Comparison of ENCODE assay signal across 22 mouse cellular contexts in the genomic region with DNA sequence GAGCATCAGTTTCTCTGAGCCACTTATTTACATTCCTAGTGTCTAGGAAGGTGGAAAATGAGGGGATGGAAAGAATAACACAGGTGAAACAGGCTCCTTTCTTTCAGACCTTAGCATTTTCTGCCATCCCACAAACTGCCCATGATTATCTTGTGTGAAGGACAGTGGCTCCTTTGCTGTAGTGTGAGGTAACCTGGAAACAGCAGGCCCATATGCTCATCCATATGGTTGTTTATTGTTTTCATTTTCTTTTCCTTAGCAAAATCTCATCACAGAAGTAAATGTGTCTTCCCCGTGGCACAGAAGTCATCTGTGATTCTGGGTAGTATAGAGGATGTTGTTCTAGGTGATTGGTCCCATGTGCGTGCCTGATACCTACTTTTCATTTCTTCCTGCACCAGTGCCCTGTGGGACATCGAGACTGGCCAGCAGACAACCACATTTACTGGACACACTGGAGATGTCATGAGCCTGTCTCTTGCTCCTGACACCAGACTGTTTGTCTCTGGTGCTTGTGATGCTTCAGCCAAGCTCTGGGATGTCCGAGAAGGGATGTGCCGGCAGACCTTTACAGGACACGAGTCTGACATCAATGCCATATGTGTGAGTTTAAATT. TPM values are rescaled to one million over a fixed set of nuclear protein-coding genes. Genes with fewer than 3 reads are reported as not detected.
A peak's percentile ranks its signal among the peaks of the same experiment; 100 is the strongest.
DNase-seq lines count a peak whose midpoint lies in the region; ATAC-seq and TF ChIP-seq lines count a peak whose summit lies in the region.
"Had no signal": no experiment of that assay in that cellular context is flagged by ENCODE, and none has a peak within 500 bp of the region (broad histone marks: within the 10 kb centered on the region; RNA-seq: fewer than 3 reads in every experiment).

No protein-coding gene starts in this region.

- H3K9ac ChIP-seq in forebrain, embryonic 14.5 days (ENCODE audit: low read length) = no peak overlapping the region
- H3K9ac ChIP-seq: embryonic facial prominence, embryonic 15.5 days; forebrain, embryonic 12.5 days; forebrain, postnatal 0 days; hindbrain, embryonic 13.5 days; kidney, embryonic 15.5 days had no signal

- H3K36me3 ChIP-seq in forebrain, embryonic 14.5 days (ENCODE audit: control insufficient read depth, insufficient read depth, low read length) = peaks cover 94% of the 10 kb centered on the region
- H3K36me3 ChIP-seq in kidney, adult 2 months (ENCODE audit: control insufficient read depth, insufficient read depth, low read length) = peaks cover 7% of the 10 kb centered on the region

- no peak overlapping the region for H3K4me2 ChIP-seq in forebrain, embryonic 14.5 days (ENCODE audit: low read length)
- H3K4me2 ChIP-seq: embryonic facial prominence, embryonic 15.5 days; forebrain, embryonic 12.5 days; hindbrain, embryonic 13.5 days; kidney, embryonic 15.5 days had no signal

- TF ChIP-seq POLR2A in cerebellum, adult 2 months (IDR thresholded peaks at IDR 0.05; ENCODE audit: borderline replicate concordance, insufficient read depth, low read length) = no peak
- no peak for TF ChIP-seq POLR2A in kidney, adult 2 months (IDR thresholded peaks at IDR 0.05; ENCODE audit: low read depth, low read length)

- intact Hi-C loops in heart, postnatal 14 days (cut with DNase I) = no loop called here

- peak; percentile 39 for DNase-seq in heart, adult 11 months
- no peak for DNase-seq in heart, postnatal 14 days
- peak; percentile 64 to 74 for DNase-seq in cerebellum, adult 2 months
- DNase-seq in cerebellum, postnatal 10 days = peak; percentile 19 to 22
- DNase-seq in forebrain, embryonic 14.5 days (ENCODE audit: low spot score) = no peak
- no peak for DNase-seq in natural killer cell, adult 2 months (ENCODE audit: low spot score in 2 of 2)
- no peak for DNase-seq in kidney, adult 2 months
- DNase-seq: adrenal gland, adult 8-10 months; adrenal gland, postnatal 36 days; embryo, embryonic 11 days; forebrain, postnatal 0 days; gastrocnemius, postnatal 36 days; heart, adult 18-20 months; heart, postnatal 10 days; kidney, adult 18-20 months had no signal

- H3K4me1 ChIP-seq in cerebellum, adult 2 months (ENCODE audit: control insufficient read depth, insufficient read depth, low read length) = peaks cover 27% of the 10 kb centered on the region
- H3K4me1 ChIP-seq in forebrain, embryonic 14.5 days (ENCODE audit: control insufficient read depth, insufficient read depth, low read length) = no peaks in the 10 kb centered on the region
- H3K4me1 ChIP-seq in kidney, adult 2 months (ENCODE audit: control insufficient read depth, insufficient read depth, low read length) = no peaks in the 10 kb centered on the region; the same call in 1 of the 2 replicates
- H3K4me1 ChIP-seq: embryonic facial prominence, embryonic 15.5 days; forebrain, embryonic 12.5 days; heart, embryonic 10.5 days; hindbrain, embryonic 13.5 days; kidney, embryonic 15.5 days had no signal

- TF ChIP-seq CTCF in cerebellum, adult 2 months (IDR thresholded peaks at IDR 0.05; ENCODE audit: borderline replicate concordance, insufficient read depth, low read depth, low read length) = no peak
- TF ChIP-seq CTCF in kidney, adult 2 months (conservative IDR thresholded peaks at IDR 0.05; ENCODE audit: insufficient read depth, insufficient read length, low read depth, low read length) = no peak

- no peak for ATAC-seq in forebrain, embryonic 14.5 days
- ATAC-seq: forebrain, postnatal 0 days; hindbrain, postnatal 0 days had no signal

- peak overlapping the region; percentile 87 for H3K27ac ChIP-seq in cerebellum, adult 2 months (ENCODE audit: insufficient read depth, low read length)
- H3K27ac ChIP-seq in forebrain, embryonic 14.5 days (ENCODE audit: low read depth, low read length) = no peak overlapping the region
- no peak overlapping the region for H3K27ac ChIP-seq in kidney, adult 2 months (ENCODE audit: insufficient read depth, low read depth, low read length)
- H3K27ac ChIP-seq: embryonic facial prominence, embryonic 15.5 days; forebrain, embryonic 12.5 days; heart, embryonic 10.5 days; hindbrain, embryonic 13.5 days; hindbrain, postnatal 0 days; kidney, embryonic 15.5 days had no signal

- no peak overlapping the region for H3K4me3 ChIP-seq in cerebellum, adult 2 months (replicated peaks; ENCODE audit: insufficient read depth, low read depth, low read length)
- H3K4me3 ChIP-seq in forebrain, embryonic 14.5 days (ENCODE audit: low read depth, low read length) = no peak overlapping the region
- H3K4me3 ChIP-seq in kidney, adult 2 months (ENCODE audit: insufficient read depth, low read depth, low read length) = no peak overlapping the region
- H3K4me3 ChIP-seq: embryonic facial prominence, embryonic 15.5 days; erythroblast, embryonic 14.5 days; forebrain, embryonic 12.5 days; heart, embryonic 10.5 days; hindbrain, embryonic 13.5 days; kidney, embryonic 15.5 days had no signal

- H3K9me3 ChIP-seq in forebrain, embryonic 14.5 days (replicated peaks; ENCODE audit: control insufficient read depth, low read length) = no peaks in the 10 kb centered on the region
- H3K9me3 ChIP-seq: embryonic facial prominence, embryonic 15.5 days; forebrain, embryonic 12.5 days; heart, embryonic 10.5 days; hindbrain, embryonic 13.5 days; kidney, embryonic 15.5 days had no signal

- WGBS in cerebellum, adult 2 months = 13% methylated on average over 6 of the region's 6 CpGs
- WGBS in forebrain, embryonic 14.5 days = 94% methylated on average over 6 of the region's 6 CpGs
- WGBS in kidney, adult 2 months = 92% methylated on average over 6 of the region's 6 CpGs

- H3K27me3 ChIP-seq in cerebellum, adult 2 months (ENCODE audit: control insufficient read depth, insufficient read depth, low read length) = no peaks in the 10 kb centered on the region
- no peaks in the 10 kb centered on the region for H3K27me3 ChIP-seq in forebrain, embryonic 14.5 days (replicated peaks; ENCODE audit: control insufficient read depth, insufficient read depth, low read length)
- no peaks in the 10 kb centered on the region for H3K27me3 ChIP-seq in kidney, adult 2 months (replicated peaks; ENCODE audit: control insufficient read depth, insufficient read depth, low read length)
- H3K27me3 ChIP-seq: embryonic facial prominence, embryonic 15.5 days; forebrain, embryonic 12.5 days; hindbrain, embryonic 13.5 days; kidney, embryonic 15.5 days had no signal

RNA-seq across cellular contexts. Expression of gene Nadk, which starts 9.2 kb away (rescaled TPM):
- total RNA-seq in heart, postnatal 14 days (2021) = 10 to 100 TPM; 36.6 to 36.7 TPM
- 59.0 and 60.2 TPM in 2 replicates for polyA plus RNA-seq in cerebellum, adult 2 months (2012; rRNA removed)
- polyA plus RNA-seq in forebrain, embryonic 14.5 days (2014; fragmentation: Nextera tagmentation; extraction: Ambion mirVana) = 106 and 120 TPM in 2 replicates
- polyA plus RNA-seq in kidney, adult 2 months (2012; rRNA removed) = 141 and 153 TPM in 2 replicates

RNA-seq across cellular contexts. Expression of gene Slc35e2, which starts 48.2 kb away (rescaled TPM):
- 10 to 100 TPM; 11.2 to 11.4 TPM for total RNA-seq in heart, postnatal 14 days (2021)
- polyA plus RNA-seq in cerebellum, adult 2 months (2012; rRNA removed) = 20.3 and 20.5 TPM in 2 replicates
- 10.9 and 12.1 TPM in 2 replicates for polyA plus RNA-seq in forebrain, embryonic 14.5 days (2014; fragmentation: Nextera tagmentation; extraction: Ambion mirVana)
- 7.5 and 7.9 TPM in 2 replicates for polyA plus RNA-seq in kidney, adult 2 months (2012; rRNA removed)

Comparison
In these comparisons a context has a peak if more than half of its experiments do, and no peak if none do; other contexts are left out.
1. DNase-seq: peak in heart, adult 11 months (single experiment), cerebellum, adult 2 months (2 of 2) and cerebellum, postnatal 10 days (2 of 2); none in heart, postnatal 14 days (0 of 2), forebrain, embryonic 14.5 days (single experiment), natural killer cell, adult 2 months (0 of 2) and kidney, adult 2 months (single experiment).